Mouse (Mus musculus): ENCODE results near the gene Rufy3. TPM values are rescaled to one million over a fixed set of nuclear protein-coding genes. Genes with fewer than 3 reads are reported as not detected.

Rufy3 gene
- total RNA-seq, 1 experiment from 2014 or later: 27.2 TPM

DNA sequence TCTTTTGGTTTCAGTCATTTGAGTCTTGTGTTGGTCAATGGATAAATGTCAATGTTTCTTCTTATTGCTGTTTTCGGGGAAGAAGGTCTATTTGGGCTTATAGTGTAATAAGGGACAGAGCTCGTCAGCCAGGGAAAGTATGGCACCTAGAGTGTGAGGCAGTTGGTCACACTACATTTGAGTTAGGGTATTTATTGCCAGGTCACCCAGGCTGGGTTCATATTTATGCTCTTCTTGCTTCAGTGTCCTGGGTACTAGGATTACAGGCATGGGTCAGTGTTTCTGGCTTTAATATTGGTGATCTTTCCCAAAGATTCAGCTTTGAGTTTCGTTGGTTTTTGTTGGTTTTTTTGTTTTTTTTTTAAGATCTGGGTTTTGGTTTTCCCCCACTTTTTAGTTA, 37.9 kb downstream of the Rufy3 start:
- ATAC-seq (replicated peaks; ENCODE audit: insufficient number of reproducible peaks, low FRiP score, low TSS enrichment, poor library complexity, severe bottlenecking): no peak

GRCm38 (mm10) chr5:88604046-88604445, 39.2 kb downstream of the Rufy3 start:
- no peak for ATAC-seq (replicated peaks; ENCODE audit: insufficient number of reproducible peaks, low FRiP score, low TSS enrichment, poor library complexity, severe bottlenecking)

DNA sequence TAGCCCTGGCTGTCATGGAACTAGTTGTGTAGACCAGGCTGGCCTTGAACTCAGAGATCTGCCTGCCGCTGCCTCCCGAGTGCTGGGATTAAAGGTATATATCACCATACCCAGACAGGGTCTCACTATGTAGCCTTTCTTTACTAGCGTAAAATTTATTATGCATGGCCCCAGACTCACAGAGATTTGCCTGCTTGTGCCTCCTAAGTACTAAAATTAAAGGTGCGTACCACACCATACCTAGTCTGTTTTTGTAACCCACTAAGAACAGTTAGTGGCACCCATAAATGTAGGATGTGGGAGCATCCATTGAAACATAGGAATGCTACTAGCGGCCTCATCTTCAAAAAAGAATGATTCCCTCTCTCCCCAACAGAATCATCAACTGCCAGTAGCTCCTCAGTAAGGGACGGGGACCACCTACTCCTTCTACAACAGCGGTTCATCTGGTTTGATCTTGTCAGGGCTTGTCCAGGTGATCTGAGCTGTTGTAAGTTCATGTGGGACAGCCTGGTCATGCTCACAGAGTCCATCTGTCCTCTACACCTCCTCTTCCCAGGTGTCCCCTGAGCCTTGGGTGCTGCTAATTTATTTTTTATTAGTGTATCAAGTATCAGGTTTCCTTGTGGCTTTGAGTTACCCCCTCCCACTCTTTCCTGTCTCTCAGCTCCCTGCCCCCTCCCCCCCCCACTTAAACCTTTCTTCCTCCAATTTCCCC, 40.0 kb downstream of the Rufy3 start:
- ATAC-seq (replicated peaks; ENCODE audit: insufficient number of reproducible peaks, low FRiP score, low TSS enrichment, poor library complexity, severe bottlenecking): no peak

- ATAC-seq (replicated peaks; ENCODE audit: insufficient number of reproducible peaks, low FRiP score, low TSS enrichment, poor library complexity, severe bottlenecking): no peak
These were observed 49.3 kb downstream of the Rufy3 start for GRCm38 (mm10) chr5:88614129-88614528.

DNA sequence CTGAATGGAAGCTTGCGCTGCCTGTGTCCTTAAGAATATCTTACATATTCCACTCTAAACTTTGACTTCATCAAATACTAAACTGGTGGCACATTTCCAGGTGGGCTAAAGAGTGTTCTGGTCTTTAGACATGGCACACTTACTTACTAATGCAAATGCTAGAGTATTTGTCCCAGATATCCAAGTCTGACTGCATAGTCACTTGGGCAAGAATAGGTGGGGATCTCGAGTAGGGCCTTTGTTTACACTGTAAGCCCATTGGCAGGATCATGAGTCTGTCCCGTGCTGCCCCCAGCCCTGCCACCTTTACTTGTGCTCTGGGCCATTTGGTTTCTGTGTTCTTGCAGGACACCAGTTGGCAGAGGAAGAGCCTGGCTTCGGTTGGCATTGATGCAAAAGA, 52.1 kb downstream of the Rufy3 start:
- ATAC-seq (replicated peaks; ENCODE audit: insufficient number of reproducible peaks, low FRiP score, low TSS enrichment, poor library complexity, severe bottlenecking): no peak

GRCm38 (mm10) chr5:88627545-88627944, 62.7 kb downstream of the Rufy3 start:
- ATAC-seq (replicated peaks; ENCODE audit: insufficient number of reproducible peaks, low FRiP score, low TSS enrichment, poor library complexity, severe bottlenecking): no peak

DNA sequence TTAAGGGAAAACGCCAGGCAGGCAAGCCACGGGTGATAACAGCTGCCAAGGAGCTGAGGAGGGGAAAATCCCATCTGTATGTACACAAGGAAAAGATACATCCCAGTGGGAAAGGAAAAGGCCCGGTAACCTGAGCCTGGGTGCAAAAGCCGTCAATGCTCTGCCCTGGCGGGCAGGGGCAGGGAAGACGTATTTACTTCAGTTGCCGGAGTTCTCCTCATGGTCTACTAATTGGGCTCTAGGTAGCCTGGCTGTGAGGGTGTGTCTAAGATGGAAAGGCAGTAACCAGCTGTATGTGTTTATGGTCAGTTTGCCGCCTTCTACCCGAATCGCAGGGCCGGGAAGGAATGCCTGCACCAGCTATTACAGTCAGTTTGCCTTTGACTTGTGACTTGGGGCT, 64.3 kb downstream of the Rufy3 start:
- no peak for ATAC-seq (replicated peaks; ENCODE audit: insufficient number of reproducible peaks, low FRiP score, low TSS enrichment, poor library complexity, severe bottlenecking)

DNA sequence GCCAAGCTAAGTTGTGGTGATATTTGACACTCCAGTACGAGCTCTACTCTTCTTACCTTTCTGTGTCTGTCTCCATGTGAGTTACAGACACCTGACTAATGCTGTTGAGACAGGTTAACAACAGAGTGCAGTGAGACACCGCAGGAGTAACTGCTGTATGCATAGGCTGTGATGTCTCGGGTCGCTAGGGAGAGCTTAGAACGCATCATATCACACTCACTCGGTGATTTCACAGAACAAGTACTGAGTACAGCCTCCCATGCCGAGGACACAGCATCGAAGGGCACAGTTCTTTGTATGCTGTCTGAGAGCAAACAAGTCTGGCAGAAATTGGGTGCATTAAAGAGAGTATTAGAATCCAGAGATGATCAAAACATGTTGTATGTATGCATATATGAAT, 65.1 kb downstream of the Rufy3 start:
- no peak for ATAC-seq (replicated peaks; ENCODE audit: insufficient number of reproducible peaks, low FRiP score, low TSS enrichment, poor library complexity, severe bottlenecking)

DNA sequence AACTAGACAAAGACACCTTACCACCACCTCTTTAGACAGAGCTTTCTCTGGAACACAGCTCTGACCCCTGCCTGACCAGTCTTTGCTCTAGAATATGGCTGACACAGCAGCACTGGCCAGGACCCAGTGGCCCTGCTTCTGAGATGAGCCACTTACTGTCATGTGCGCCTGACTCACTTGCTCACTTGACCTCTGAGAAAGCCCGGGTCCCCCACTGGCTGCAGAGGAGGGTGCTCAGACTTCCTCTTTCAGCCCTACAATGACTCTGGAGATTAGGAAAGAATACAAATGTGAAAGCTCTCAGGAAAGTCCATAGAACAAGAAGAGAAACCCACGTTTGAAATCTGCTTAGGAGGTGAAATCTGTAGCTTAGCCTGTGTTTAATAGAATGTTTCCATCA, 66.0 kb downstream of the Rufy3 start:
- peak; percentile 89 for ATAC-seq (replicated peaks; ENCODE audit: insufficient number of reproducible peaks, low FRiP score, low TSS enrichment, poor library complexity, severe bottlenecking)

GRCm38 (mm10) chr5:88631545-88631944, 66.7 kb downstream of the Rufy3 start:
- ATAC-seq (replicated peaks; ENCODE audit: insufficient number of reproducible peaks, low FRiP score, low TSS enrichment, poor library complexity, severe bottlenecking): no peak

DNA sequence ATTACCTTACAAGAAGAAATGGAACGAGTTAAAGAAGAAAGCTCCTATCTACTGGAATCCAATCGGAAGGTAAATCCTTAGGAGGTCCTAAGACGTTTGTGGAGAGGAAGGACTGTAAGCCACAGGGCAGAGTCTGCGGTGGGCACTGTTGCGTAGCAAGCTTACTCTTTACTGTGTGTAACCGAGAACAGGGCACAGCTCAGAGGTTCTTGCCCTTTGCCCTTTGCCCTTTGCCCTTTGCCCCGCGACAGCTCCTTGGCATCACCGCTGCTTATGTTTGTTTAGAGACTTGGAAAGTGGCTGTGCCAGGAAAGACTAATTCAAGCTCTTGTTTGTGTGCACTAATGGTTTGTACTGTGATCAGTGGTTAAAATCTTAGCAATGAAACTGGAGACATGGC, 67.6 kb downstream of the Rufy3 start:
- no peak for ATAC-seq (replicated peaks; ENCODE audit: insufficient number of reproducible peaks, low FRiP score, low TSS enrichment, poor library complexity, severe bottlenecking)

- ATAC-seq (replicated peaks; ENCODE audit: insufficient number of reproducible peaks, low FRiP score, low TSS enrichment, poor library complexity, severe bottlenecking): no peak
These were observed 69.2 kb downstream of the Rufy3 start for GRCm38 (mm10) chr5:88634076-88634475.

- ATAC-seq (replicated peaks; ENCODE audit: insufficient number of reproducible peaks, low FRiP score, low TSS enrichment, poor library complexity, severe bottlenecking): no peak
These were observed 77.9 kb downstream of the Rufy3 start for GRCm38 (mm10) chr5:88642786-88643185.

DNA sequence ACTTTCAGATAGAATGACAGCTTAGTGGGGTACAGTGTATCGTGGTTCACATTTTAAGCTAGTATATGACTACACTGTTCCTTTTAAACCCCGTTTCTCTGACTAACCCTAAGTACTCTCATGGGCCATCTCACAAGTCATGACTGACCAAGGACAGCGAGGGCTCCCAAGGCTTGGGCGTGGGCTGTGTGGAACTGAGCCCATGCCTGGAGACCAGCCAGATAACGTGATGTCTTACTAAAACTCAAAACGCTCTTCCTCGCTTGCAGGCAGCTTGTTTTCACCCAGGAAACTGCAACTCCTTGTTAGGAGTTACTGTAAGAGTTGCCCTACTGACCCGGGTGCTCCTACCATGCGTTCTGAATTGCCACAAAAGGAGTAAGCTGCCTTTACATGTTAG, 78.7 kb downstream of the Rufy3 start:
- no peak for ATAC-seq (replicated peaks; ENCODE audit: insufficient number of reproducible peaks, low FRiP score, low TSS enrichment, poor library complexity, severe bottlenecking)

- ATAC-seq (replicated peaks; ENCODE audit: insufficient number of reproducible peaks, low FRiP score, low TSS enrichment, poor library complexity, severe bottlenecking): no peak
These were observed 80.1 kb downstream of the Rufy3 start for GRCm38 (mm10) chr5:88644901-88645300.

DNA sequence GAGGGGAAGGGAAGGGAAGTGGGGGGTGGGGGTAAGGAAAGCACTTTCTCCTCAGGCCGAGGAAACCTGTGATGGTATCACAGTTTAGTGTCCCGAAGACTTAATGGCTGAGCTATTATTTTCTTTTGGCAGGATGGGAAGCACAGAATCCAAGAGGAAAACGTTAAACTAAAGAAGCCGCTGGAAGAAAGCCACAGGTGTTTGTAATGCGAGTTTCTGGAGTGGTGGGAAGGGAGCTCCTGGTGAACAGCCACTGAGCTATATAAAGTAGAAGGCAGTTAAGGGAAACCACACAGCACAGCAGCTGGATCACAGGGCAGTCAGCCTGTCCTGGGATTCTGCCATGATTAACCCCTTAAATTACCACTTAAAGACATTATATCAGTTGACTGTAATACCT, 80.6 kb downstream of the Rufy3 start:
- no peak for ATAC-seq (replicated peaks; ENCODE audit: insufficient number of reproducible peaks, low FRiP score, low TSS enrichment, poor library complexity, severe bottlenecking)

DNA sequence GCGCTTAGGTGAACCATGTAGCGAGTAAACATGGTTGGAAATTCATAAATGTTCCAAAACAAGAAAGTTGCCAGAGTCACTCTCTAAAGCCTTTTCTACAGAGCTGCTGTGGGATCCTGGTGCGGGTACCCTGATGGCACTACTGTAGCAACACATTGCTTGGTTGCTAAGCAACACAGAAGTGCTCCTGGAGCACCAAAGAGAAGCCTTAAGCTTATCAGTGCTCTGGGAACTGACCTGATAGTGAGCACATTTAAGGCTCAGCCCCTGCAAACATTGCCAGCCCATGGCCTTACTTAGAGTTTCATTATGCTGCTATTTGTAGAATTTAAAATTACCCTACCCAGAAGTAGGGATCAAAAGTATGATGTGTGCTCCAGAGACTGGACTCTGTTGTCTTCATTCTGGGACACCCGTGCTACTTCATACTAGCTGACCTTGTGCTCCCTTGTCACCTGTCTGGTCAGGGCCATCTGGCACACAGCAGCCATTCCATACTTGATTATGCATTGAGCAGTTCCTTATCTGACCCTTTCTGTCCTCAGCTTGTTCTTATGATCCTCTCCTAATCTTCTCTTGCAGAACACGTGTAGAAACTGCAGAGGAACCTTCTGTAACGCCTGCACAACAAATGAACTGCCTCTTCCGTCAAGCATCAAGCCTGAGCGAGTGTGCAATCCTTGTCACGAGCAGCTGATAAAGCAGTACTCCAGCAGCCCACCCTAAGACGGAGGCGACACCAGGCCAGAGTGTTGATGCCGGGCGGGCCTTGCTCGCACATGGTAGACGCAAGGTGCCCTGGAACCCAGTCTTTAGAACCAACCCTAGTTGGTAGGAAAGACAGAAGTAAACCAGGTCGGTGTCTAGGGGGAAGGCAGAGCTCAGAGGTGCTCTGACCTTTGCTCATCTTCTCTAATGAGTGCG, 84.7 kb downstream of the Rufy3 start:
- no peak for ATAC-seq (replicated peaks; ENCODE audit: insufficient number of reproducible peaks, low FRiP score, low TSS enrichment, poor library complexity, severe bottlenecking)

DNA sequence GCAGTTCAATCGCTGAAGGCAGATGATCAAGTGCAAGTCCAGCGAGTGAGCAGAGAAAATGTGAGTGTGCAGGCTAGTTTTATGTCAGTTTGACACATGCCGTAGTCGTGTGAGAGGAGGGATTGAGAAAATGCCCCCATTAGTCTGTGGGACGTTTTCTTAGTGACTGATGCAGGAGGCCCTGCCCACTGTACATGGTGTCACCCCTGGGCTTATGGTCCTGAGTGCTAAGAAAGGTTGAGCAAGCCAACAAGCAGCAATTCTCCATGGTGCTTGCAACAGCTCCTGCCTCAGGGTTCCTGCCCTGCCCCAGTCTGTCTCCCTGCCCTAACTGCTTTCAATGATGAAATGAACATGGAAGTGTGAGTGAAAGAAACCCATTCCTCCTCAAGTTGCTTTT, 87.7 kb downstream of the Rufy3 start:
- ATAC-seq (replicated peaks; ENCODE audit: insufficient number of reproducible peaks, low FRiP score, low TSS enrichment, poor library complexity, severe bottlenecking): no peak

GRCm38 (mm10) chr5:88657868-88658267, 93.0 kb downstream of the Rufy3 start:
- no peak for ATAC-seq (replicated peaks; ENCODE audit: insufficient number of reproducible peaks, low FRiP score, low TSS enrichment, poor library complexity, severe bottlenecking)

- no peak for ATAC-seq (replicated peaks; ENCODE audit: insufficient number of reproducible peaks, low FRiP score, low TSS enrichment, poor library complexity, severe bottlenecking)
These were observed 98.3 kb downstream of the Rufy3 start for GRCm38 (mm10) chr5:88663151-88663550.
